Mouse (Mus musculus) frontal cortex, adult 2 months (tissue): ENCODE measurements around the gene Osbpl10. TPM values are rescaled to one million over a fixed set of nuclear protein-coding genes. Genes with fewer than 3 reads are reported as not detected.
A peak's percentile ranks its signal among the peaks of the same experiment; 100 is the strongest.

Experiments
- DNase-seq, 2 experiments: peaks; one replicate each; pipeline ENCODE4 v3.0.0; 2022; ENCODE audit warnings: low spot score in 1 of 2; ENCODE audit errors: extremely low spot score in 1 of 2
- polyA plus RNA-seq: library from polyadenylated mRNA; depleted of rRNA; stranded (reverse); fragments of >200 nt; gene quantifications from 2 replicates; pipeline ENCODE4 v1.2.3, GENCODE M21; 2012

Osbpl10 gene
- polyA plus RNA-seq, 1 experiment, result 18.7 TPM

GRCm38 (mm10) chr9:115205491-115205890 lies 227.1 kb downstream of the Osbpl10 start:
- DNase-seq, result peak in 1 of 2 experiments; percentile 34

DNA sequence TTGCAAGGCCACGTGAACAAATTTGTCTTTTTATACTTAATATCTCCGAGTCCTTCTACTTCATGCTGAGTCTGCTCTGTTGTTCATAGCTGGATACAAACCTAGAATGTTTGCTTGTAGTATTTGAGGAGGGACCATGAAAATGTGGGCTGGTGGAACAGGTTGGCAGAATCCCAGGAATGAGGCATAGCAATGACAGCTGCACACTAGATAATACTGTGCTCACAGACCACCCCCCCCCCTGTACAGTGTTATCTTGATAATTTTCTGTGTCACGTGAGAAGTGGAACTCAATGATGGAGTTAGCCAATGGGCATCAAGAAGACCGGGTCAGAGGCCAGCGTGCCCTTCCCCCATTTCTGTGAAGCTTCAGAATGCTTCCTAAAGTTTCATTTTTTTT lies 227.8 kb downstream of the Osbpl10 start:
- peak in 1 of 2 experiments; percentile 30 for DNase-seq

GRCm38 (mm10) chr9:115209737-115210136 lies 231.4 kb downstream of the Osbpl10 start:
- no peak for DNase-seq

DNA sequence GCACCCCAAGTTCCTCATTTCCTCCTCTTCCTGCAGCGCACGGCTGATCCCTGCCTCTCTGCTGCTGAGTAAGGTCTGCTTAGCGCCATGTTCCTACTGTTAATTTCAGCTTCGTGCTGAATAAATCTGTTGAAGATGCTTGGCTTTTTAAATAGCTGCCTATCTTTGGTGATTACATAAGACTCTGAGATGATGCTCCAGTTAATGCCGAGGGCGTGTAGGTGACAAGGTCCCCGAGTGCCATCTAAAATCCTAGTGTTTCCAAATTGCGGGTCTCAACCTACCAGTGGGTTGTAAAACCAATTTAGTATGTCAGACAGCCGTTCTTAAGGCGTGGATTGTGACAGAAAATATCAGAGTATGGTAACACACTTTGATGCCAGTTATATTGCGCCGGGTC lies 232.2 kb downstream of the Osbpl10 start:
- peak in 1 of 2 experiments; percentile 42 for DNase-seq

- no peak for DNase-seq
Measured at GRCm38 (mm10) chr9:115213755-115214264, 235.4 kb downstream of the Osbpl10 start.

GRCm38 (mm10) chr9:115214572-115215571 lies 236.5 kb downstream of the Osbpl10 start:
- no peak for DNase-seq

- no peak for DNase-seq
Measured at GRCm38 (mm10) chr9:115215830-115216701, 237.7 kb downstream of the Osbpl10 start.

GRCm38 (mm10) chr9:115217984-115218383 lies 239.6 kb downstream of the Osbpl10 start:
- DNase-seq, result no peak

DNA sequence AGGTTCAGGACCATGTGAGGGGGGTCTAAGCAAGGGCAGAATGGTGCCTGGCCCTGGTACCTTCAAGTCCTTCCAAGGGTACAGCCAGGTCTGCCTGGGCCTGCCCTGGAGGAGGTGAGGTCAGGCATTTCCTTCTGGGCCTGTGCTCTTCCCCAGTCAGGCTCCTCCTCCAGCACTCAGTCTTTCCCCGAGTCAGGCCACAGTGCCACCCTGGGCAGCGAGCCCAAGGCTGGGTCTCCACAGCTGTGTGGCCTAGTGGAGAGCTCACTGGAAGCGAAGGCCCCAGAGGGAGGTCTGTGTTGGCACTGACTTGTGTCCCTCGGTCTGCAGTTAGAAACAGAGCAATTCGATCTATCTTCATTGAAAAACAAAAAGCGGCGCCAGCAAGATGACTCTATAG lies 242.1 kb downstream of the Osbpl10 start:
- DNase-seq, result no peak

DNA sequence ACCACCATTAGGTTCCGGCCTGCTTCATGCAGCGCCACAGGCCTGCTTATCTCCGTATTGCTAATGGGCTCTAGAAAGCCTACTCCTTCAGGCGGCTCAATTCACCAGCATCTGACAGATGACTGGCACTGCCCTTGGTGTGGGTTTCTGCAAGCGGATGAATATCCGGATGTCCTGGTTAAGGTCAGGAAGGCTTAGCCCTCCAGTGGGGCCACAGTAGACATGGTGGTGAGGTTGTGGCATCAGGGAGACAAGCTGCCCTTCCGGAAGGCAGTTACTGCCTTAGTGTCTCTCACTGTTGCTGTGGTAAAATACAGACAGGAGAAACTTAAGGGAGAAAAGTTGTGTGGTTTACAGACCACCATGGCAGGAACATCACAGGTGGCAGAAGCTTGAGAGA lies 242.9 kb downstream of the Osbpl10 start:
- DNase-seq, result no peak

DNA sequence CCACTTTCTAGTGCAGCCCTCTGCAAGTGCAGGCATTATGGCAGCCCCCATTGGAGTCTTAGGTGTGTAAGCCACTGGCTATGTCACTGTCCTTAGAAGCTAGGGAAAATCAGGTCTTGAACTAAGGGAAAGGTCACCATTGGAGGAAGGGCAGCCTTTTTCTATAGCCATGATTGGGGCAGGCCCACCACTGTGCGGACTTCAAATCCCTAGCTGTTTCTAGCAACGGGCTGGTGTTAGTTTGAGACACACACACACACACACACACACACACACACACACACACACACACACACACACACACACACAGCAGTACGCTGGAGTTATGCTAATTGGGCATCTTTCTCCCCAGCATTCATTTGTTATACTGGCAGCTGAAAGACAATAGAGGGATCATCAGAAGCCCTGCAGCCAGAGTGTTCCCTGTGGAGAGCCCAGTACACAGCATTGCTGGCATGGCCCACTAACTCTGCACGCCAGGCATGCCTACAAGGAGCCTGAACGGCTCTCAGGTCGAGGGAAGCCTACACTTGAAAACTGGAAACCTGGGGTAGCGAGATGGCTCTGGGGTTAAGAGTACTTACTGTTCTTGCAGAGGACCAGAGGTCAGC lies 246.5 kb downstream of the Osbpl10 start:
- DNase-seq, result no peak

DNA sequence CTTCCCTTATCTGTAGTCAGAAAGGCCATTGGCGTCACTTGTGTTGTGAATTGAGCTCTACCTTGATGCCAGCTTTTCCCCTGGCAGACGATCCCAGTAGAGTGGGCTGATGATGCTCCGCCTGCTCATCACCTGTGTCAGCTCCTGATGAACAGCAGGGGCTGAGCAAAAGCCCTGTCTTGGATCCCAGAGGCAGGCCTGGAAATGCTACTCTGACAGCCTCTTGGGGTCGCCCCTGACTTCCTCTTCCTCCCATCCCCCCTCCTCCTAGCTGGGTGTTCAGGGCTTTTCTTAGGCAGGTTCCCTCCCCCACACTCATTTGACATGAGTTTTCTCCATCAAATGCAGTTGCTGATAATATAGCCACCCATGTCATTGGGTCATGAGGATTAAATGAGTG lies 250.8 kb downstream of the Osbpl10 start:
- no peak for DNase-seq

GRCm38 (mm10) chr9:115229676-115230075 lies 251.3 kb downstream of the Osbpl10 start:
- no peak for DNase-seq

- no peak for DNase-seq
Measured at GRCm38 (mm10) chr9:115230141-115230540, 251.8 kb downstream of the Osbpl10 start.

GRCm38 (mm10) chr9:115231476-115231875 lies 253.1 kb downstream of the Osbpl10 start:
- DNase-seq, result no peak

DNA sequence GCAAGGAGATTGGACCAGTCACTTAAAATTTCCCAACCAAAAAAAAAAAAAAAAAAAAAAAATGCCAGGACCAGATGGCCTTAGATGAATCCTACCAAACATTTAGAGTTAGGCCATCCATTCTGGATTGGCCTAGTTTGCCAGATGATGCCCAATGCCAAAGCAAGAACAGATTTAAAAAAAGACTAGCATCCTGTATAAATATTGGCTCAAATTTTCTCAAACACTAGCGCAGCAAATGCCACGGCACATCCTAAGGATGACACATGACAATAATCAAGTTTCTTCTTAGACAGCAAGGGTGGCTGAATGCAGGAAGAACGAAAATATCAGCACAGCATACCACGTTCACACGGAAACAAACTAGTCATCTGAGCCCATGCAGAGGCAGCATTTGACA lies 255.4 kb downstream of the Osbpl10 start:
- DNase-seq, result peak in 1 of 2 experiments; percentile 47

GRCm38 (mm10) chr9:115234561-115234960 lies 256.2 kb downstream of the Osbpl10 start:
- no peak for DNase-seq

DNA sequence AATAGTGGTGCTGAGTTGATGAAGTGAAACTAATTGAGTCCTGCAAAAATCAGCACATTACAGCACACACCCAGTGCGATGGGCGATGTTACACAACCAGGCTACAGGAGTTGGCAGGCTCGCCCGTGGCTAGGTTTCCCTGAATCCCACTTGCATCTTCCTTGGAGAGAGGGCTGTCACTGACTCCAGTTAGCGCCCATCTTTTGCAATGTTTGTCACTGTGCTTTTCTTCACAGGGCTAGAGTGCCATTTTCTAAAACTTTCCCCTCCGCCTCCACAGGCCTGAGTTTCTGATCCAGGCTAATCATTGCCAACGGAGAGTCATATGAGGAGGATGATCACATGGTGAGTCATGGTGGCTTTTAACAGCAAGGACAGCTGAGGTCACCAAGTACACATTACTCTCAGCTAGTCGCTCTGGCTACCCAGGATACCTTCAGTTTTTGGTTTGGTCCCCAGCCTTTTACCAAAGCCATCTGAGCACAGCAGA lies 258.0 kb downstream of the Osbpl10 start:
- no peak for DNase-seq

DNA sequence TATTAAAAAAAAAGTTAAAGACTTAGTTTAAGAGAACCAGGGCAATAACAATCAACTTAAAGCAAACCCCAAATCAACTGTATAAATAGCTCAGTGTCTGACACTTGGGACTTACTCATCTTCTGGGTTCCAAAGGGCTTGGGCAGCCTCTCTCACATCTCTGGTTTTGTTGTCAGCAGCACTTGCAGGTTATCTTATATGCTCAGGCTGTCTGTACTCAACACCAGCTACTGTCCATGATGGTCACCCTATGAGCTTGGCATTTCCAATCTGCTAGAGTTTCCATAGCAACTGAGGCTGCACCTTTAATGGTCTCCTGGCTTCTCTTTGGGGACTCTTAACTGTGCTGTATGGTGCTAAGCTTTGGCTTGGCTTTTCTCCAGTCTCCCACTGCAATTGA lies 259.6 kb downstream of the Osbpl10 start:
- DNase-seq, result no peak

DNA sequence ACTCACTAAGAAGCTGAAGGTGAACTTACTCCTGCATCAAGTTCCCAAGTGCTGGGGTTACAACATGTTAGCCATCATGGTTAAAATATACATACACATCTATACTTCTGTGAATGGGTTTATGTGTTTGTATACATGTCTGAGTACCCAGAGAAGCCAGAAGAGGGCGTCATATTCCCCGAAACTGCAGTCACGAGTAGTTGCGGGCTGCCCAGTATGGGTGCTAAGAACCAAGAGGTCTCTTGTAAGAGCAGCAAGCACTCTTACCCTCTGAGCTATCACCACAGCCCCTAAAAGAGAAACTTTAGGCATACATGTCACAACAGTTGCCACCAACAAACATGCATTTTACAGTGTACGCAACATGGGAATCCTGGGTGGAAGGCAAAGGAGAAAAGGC lies 261.5 kb downstream of the Osbpl10 start:
- no peak for DNase-seq
